Mouse (Mus musculus): ENCODE results near the gene Tmem43. TPM values are rescaled to one million over a fixed set of nuclear protein-coding genes. Genes with fewer than 3 reads are reported as not detected.

The Tmem43 gene
- total and polyA plus RNA-seq, 2 experiments from 2014 or later = 47.8 to 79.5 TPM

DNA sequence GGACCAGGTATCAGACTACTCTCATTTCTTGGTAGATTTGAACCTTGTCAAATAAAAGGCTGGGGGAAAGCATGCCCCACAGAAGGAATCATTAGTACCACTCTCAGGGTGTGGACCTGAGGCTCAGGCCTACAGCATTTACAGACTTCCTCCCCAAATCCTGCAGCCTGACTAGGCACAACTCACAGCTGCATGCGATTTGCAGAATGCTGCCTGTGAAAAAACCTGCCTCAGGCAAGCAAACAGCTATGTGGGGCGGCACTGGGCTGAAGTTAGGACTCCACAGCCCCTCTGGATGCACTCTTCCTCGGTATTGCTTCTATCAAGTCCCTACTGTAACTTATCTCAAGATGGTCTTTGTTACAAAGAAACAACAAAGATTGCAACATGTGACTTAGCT, 34.5 kb downstream of the Tmem43 start:
- ATAC-seq = no peak
- H3K9ac ChIP-seq (replicated peaks; ENCODE audit: low read length) = no peak overlapping the region
- no peak overlapping the region for H3K27ac ChIP-seq
- H3K4me3 ChIP-seq (ENCODE audit: low read length) = no peak overlapping the region
- H3K4me2 ChIP-seq (ENCODE audit: low read depth, low read length) = no peak overlapping the region
- no peaks in the 10 kb centered on the region for H3K27me3 ChIP-seq (ENCODE audit: insufficient read depth, low read length)
- no peak for TF ChIP-seq CTCF (IDR thresholded peaks at IDR 0.05; ENCODE audit: low read depth)
- H3K4me1 ChIP-seq (ENCODE audit: insufficient read depth, low read length) = no peaks in the 10 kb centered on the region
- no peaks in the 10 kb centered on the region for H3K9me3 ChIP-seq (ENCODE audit: low read length)
- peaks cover 55% of the 10 kb centered on the region for H3K36me3 ChIP-seq (ENCODE audit: insufficient read depth, low read length)
- no peak for DNase-seq (ENCODE audit: low spot score)
- 92% methylated on average over 3 of the region's 3 CpGs for WGBS

DNA sequence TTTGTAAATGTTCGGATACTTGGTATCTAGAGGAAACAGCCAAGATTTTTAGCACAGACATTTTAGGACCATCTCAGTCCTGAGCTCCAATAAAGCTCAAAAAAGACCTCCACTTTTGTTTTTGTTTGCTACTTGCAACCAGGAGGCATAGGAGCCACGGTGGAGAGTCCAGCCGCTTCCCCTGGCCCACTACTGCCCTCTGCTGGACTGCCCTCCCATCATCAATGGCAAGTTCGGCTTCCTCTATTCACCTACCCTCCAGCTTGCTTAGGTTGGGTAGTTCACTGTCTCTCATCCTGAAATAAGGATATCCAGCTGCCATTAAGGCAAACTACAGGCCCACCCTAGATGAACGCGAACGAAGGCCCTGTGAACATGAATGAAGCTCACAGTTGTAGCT, 35.8 kb downstream of the Tmem43 start:
- peak; percentile 87 for TF ChIP-seq CTCF (IDR thresholded peaks at IDR 0.05; ENCODE audit: low read depth)
- 44% methylated on average over 7 of the region's 7 CpGs for WGBS
- Histone ChIP-seq H3K9ac (replicated peaks; ENCODE audit: low read length) (no peak overlapping the region), H3K9me3 (ENCODE audit: low read length) (no peaks in the 10 kb centered on the region), H3K4me2 (ENCODE audit: low read depth, low read length) (no peak overlapping the region), H3K4me3 (ENCODE audit: low read length) (no peak overlapping the region), H3K4me1 (ENCODE audit: insufficient read depth, low read length) (no peaks in the 10 kb centered on the region), H3K27me3 (ENCODE audit: insufficient read depth, low read length) (no peaks in the 10 kb centered on the region), H3K27ac (no peak overlapping the region), H3K36me3 (ENCODE audit: insufficient read depth, low read length) (peaks cover 44% of the 10 kb centered on the region)
- DNase-seq (ENCODE audit: low spot score) (peak; percentile 62), ATAC-seq (no peak)

DNA sequence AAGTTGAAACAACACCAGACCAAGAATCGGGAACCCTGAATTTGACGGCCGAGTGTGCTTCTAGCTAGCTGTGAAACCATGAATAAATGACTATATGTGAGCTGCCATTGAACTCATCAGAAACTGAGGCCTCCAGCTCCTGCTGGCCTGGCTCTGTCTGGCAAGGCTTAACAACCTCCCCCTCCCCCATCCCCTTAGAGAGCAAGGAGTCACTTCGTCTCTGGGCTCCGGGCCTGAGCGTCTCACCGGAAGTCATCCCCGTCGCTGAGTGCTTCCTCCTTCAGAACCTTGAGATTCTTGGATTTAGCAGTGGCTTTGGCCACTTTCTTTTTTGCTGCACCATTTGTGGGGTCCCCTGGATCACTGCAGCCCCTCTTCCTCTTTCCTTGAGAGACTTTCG, 36.7 kb downstream of the Tmem43 start:
- H3K27ac ChIP-seq = no peak overlapping the region
- no peak for TF ChIP-seq CTCF (IDR thresholded peaks at IDR 0.05; ENCODE audit: low read depth)
- H3K9me3 ChIP-seq (ENCODE audit: low read length) = no peaks in the 10 kb centered on the region
- peaks cover 35% of the 10 kb centered on the region; the same call in 1 of the 2 replicates for H3K36me3 ChIP-seq (ENCODE audit: insufficient read depth, low read length)
- H3K9ac ChIP-seq (replicated peaks; ENCODE audit: low read length) = no peak overlapping the region
- no peak overlapping the region for H3K4me2 ChIP-seq (ENCODE audit: low read depth, low read length)
- H3K4me1 ChIP-seq (ENCODE audit: insufficient read depth, low read length) = 0 out of 2 replicates have a peak, but pooled peaks cover 5% of the 10 kb centered on the region
- H3K27me3 ChIP-seq (ENCODE audit: insufficient read depth, low read length) = no peaks in the 10 kb centered on the region
- H3K4me3 ChIP-seq (ENCODE audit: low read length) = no peak overlapping the region
- DNase-seq (ENCODE audit: low spot score) (no peak), ATAC-seq (no peak)
- 84% methylated on average over 10 of the region's 10 CpGs for WGBS

DNA sequence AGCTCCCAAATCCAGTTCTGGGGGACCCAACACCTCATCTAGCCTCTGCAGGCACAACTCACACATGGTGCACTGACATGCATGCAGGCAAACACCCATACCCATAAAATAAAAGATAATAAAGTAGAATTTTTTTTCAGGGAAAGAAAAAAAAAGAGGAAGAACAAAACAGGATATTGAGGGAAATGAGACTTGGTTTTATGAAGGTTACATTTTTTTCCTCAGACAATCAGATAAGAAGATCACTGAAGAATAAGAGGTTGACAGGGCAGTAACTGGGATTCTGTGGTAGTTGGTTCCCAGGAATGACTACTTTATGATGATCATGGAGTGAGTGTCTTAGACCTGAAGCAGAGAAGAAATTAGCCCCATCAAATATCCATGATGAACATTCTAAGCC, 40.6 kb downstream of the Tmem43 start:
- Histone ChIP-seq H3K36me3 (ENCODE audit: insufficient read depth, low read length) (peaks cover 10% of the 10 kb centered on the region; the same call in 1 of the 2 replicates), H3K4me1 (ENCODE audit: insufficient read depth, low read length) (0 out of 2 replicates have a peak, but pooled peaks cover 6% of the 10 kb centered on the region), H3K9ac (replicated peaks; ENCODE audit: low read length) (no peak overlapping the region), H3K9me3 (ENCODE audit: low read length) (no peaks in the 10 kb centered on the region), H3K4me3 (ENCODE audit: low read length) (no peak overlapping the region), H3K4me2 (ENCODE audit: low read depth, low read length) (no peak overlapping the region), H3K27ac (no peak overlapping the region), H3K27me3 (ENCODE audit: insufficient read depth, low read length) (no peaks in the 10 kb centered on the region)
- no peak for DNase-seq (ENCODE audit: low spot score)
- no peak for TF ChIP-seq CTCF (IDR thresholded peaks at IDR 0.05; ENCODE audit: low read depth)
- ATAC-seq = no peak

DNA sequence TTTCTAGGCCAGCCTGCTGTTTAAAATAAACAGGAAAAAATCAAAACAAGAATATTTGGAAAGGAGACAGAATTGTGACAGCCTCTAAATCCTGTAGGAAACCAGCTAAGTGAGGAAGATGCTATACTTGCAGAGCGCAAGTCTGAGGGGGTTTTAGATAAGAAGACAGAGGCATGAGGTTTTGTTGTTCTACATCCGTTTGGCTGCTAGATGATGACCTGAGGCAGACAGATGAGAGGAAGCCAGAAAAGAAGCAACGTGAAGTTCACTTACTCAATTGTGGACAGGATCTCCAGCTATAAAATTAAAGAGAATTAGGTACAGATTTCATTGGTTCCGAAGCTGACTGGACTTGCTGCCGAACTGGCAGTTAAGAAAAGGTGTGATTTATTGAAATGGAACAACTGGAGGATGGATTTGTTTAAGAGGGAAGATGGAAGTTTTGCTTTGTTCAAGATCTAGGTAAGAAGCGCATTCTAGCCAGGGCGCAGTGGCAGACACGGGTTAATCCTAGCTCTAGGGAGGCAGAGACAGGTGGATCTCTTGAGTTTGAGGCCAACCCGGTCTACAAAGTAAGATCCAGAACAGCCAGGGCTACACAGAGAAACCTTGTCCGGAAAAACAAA, 41.3 kb downstream of the Tmem43 start:
- peak overlapping the region; percentile 67 for H3K4me2 ChIP-seq (ENCODE audit: low read depth, low read length)
- H3K9me3 ChIP-seq (ENCODE audit: low read length) = no peaks in the 10 kb centered on the region
- no peak for TF ChIP-seq CTCF (IDR thresholded peaks at IDR 0.05; ENCODE audit: low read depth)
- no peak for ATAC-seq
- DNase-seq (ENCODE audit: low spot score) = no peak
- 0 out of 2 replicates have a peak, but pooled peaks cover 6% of the 10 kb centered on the region for H3K4me1 ChIP-seq (ENCODE audit: insufficient read depth, low read length)
- H3K27me3 ChIP-seq (ENCODE audit: insufficient read depth, low read length) = no peaks in the 10 kb centered on the region
- H3K27ac ChIP-seq = peak overlapping the region; percentile 74; the same call in 1 of the 2 replicates
- WGBS = 30% methylated on average over 10 of the region's 10 CpGs
- peaks cover 11% of the 10 kb centered on the region; the same call in 1 of the 2 replicates for H3K36me3 ChIP-seq (ENCODE audit: insufficient read depth, low read length)
- H3K4me3 ChIP-seq (ENCODE audit: low read length) = peak overlapping the region; percentile 66
- peak overlapping the region; percentile 64 for H3K9ac ChIP-seq (replicated peaks; ENCODE audit: low read length)

DNA sequence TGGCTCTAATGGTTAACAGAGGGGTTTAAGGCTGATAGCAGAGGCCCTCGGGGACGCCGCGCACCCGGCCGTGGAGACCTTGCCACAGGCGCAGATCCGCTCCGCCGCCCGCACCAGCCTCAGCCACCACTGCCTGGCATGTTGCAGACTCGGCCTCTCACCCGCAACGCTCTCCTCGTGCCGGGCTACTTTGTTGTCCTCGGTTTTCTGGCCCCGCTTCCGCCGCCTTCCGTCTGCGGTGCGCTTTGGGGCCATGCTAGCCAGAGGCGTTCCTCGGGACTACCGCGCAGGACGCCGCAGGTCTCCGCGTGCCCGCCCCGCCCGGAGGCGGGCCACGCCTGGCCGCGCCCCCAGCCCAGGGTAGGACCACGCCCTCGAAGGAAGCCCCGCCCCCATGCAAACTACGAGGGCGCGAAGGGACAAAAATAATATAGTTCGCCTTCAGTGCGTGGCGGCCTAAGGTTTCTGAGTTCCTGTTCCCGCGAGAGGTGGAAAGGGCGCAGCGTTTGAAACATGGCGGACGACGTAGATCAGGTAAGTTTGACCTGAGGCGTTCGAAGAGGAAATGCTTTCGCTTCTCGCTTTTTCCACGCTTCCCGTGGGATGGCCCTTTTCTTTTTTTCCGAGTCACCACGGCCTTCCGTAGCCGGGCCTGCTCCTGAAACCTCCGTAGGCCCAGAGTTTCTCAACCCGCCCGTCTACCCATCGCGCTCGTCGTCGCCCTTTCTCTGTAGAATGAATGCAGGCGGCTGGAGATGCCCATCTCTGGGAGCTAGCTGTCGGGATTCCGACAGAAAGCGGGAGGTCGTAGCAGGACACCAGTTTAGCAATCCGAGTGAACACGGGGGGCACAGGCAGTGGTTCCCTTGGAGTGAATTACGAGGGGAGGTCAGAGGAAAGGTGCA, 42.3 kb downstream of the Tmem43 start, which contains the start of the genes Xpc and Lsm3:
Gene Xpc, minus strand, starts transcription at position 344 of the 905 bp plus-strand sequence.
Gene Lsm3, plus strand, starts transcription at position 384 of the 905 bp plus-strand sequence.
- DNase-seq (ENCODE audit: low spot score) = peak; percentile 98
- Histone ChIP-seq H3K4me1 (ENCODE audit: insufficient read depth, low read length) (0 out of 2 replicates have a peak, but pooled peaks cover 6% of the 10 kb centered on the region), H3K27me3 (ENCODE audit: insufficient read depth, low read length) (no peaks in the 10 kb centered on the region), H3K9me3 (ENCODE audit: low read length) (no peaks in the 10 kb centered on the region), H3K4me2 (ENCODE audit: low read depth, low read length) (peak within 1 kb of the TSS; percentile 67), H3K27ac (peak within 1 kb of the TSS; percentile 74), H3K9ac (replicated peaks; ENCODE audit: low read length) (peak within 1 kb of the TSS; percentile 64), H3K36me3 (ENCODE audit: insufficient read depth, low read length) (peaks cover 20% of the 10 kb centered on the region; the same call in 1 of the 2 replicates), H3K4me3 (ENCODE audit: low read length) (peak within 1 kb of the TSS; percentile 66)
- peak; percentile 14; the same call in 1 of the 2 replicates for TF ChIP-seq CTCF (IDR thresholded peaks at IDR 0.05; ENCODE audit: low read depth)
- peak; percentile 98 for ATAC-seq
- WGBS = under 1% methylated on average over 80 of the region's 80 CpGs

All from hindbrain, postnatal 0 days (tissue).